Mouse (Mus musculus) brown adipose tissue, adult 24 weeks (tissue): ENCODE results near the gene Atoh7. TPM values are rescaled to one million over a fixed set of nuclear protein-coding genes. Genes with fewer than 3 reads are reported as not detected.

Source experiments
- H3K27ac ChIP-seq: fragments of 200-500 bp; replicated peaks from 2 replicates; pipeline ENCODE4 v1.5.1; 2012; ENCODE audit warnings: low read depth, mild to moderate bottlenecking, low read length
- H3K4me1 ChIP-seq: fragments of 200-500 bp; 2 replicates; pipeline ENCODE4 v1.6.1; 2012; ENCODE audit warnings: low read length, mixed read lengths; ENCODE audit not compliant: control insufficient read depth, insufficient read depth, insufficient read length
- H3K4me3 ChIP-seq: fragments of 200-500 bp; 2 replicates; pipeline ENCODE4 v1.5.1; 2012; ENCODE audit warnings: low read depth, mild to moderate bottlenecking, low read length, moderate library complexity; ENCODE audit not compliant: insufficient read depth
- polyA plus RNA-seq: library from polyadenylated mRNA; stranded (reverse); fragments of >200 nt; gene quantifications from 2 replicates; pipeline ENCODE4 v1.2.4, GENCODE M21; 2012; ENCODE audit not compliant: missing spikeins, insufficient read depth, insufficient read length

The Atoh7 gene
- polyA plus RNA-seq, 1 experiment = not detected

DNA sequence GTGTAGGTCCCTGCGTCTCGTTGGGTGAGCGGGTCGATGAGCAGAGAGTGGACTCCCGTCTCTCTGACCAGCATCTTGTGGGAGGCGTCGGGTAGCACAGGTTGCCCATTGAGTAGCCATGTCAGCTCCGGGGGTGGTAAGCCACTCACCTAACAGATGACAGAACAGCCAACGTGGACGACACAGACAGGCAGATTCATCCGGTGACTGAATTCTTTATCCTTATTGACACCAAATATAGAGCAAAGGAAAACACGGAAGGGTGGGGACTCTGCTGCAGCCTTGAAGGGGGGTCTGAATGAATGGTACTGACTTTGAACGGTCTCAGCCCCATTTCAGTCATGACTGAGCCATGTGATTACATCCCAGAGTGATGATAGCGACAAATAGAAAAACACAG, 22.5 kb downstream of the Atoh7 start:
- Histone ChIP-seq H3K27ac (no peak overlapping the region), H3K4me1 (no peaks in the 10 kb centered on the region), H3K4me3 (no peak overlapping the region)

DNA sequence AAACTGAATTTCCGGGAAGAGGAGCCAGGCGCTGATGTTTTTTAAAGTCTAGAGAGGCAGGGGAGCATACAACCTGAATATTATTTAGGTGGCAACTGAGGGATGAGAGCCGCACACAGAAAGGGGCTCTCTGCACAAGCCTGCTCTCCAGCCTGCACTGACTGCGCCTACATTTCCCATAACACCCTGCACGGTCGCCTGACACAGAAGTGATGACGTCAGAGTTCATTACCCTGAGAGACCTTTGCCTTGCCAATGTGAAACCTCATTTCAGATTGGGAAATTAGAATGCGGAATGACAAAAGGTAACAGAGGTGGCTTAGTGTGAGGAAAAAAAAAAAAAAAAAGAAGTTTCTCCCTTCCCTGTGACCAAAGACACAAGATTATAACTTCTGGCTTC, 23.1 kb downstream of the Atoh7 start:
- Histone ChIP-seq H3K4me3 (no peak overlapping the region), H3K4me1 (no peaks in the 10 kb centered on the region; the same call in 1 of the 2 replicates), H3K27ac (no peak overlapping the region)

GRCm38 (mm10) chr10:63123141-63123540, 23.7 kb downstream of the Atoh7 start:
- H3K4me1 ChIP-seq = no peaks in the 10 kb centered on the region; the same call in 1 of the 2 replicates
- no peak overlapping the region for H3K4me3 ChIP-seq
- no peak overlapping the region for H3K27ac ChIP-seq

DNA sequence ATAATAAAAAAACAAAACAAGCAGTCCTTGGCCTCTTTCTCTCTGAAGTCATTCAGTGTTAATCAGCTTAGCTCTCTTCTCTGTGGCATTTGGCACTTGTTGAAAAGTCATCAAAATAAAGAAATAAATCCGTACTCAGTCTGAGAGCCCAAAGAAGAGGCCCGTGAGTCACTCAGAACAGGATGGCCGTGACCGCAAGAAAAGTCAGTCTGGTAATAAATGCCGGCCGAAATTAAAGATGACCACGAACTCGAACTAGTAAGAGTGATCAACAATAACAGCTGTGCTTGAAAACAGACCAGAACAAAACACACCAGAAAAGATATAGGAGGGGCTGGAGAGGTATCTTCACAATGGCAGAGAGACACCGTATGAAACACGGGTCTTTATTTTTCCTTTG, 24.6 kb downstream of the Atoh7 start:
- no peak overlapping the region for H3K4me3 ChIP-seq

DNA sequence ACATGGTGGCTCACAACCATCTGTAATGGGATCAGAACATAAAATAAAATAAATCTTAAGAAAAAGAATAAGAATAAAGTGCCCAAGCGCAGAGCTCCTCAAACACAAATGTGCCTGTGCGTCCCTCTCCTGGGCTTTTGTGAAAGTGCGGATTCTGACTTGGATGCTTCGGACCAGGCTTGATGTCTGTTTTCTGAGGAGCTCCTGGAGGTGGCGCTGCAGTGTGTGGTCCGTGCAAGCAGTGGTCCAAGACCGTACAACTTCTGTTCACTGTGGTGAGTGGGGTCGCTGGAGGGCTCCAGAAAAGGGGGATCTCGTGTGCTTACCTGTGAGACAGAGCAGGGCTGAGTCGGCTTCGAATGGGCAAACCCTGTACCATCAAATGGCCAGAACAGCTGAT, 25.9 kb downstream of the Atoh7 start:
- H3K27ac ChIP-seq = no peak overlapping the region
- H3K4me3 ChIP-seq = no peak overlapping the region
- no peaks in the 10 kb centered on the region; the same call in 1 of the 2 replicates for H3K4me1 ChIP-seq

More for the DNA sequence above, 24.6 kb downstream of the Atoh7 start:
- H3K4me1 ChIP-seq = no peaks in the 10 kb centered on the region; the same call in 1 of the 2 replicates
- H3K27ac ChIP-seq = no peak overlapping the region

- Histone ChIP-seq H3K27ac (no peak overlapping the region), H3K4me1 (no peaks in the 10 kb centered on the region; the same call in 1 of the 2 replicates)
Observed at GRCm38 (mm10) chr10:63126116-63126515, 26.7 kb downstream of the Atoh7 start.

DNA sequence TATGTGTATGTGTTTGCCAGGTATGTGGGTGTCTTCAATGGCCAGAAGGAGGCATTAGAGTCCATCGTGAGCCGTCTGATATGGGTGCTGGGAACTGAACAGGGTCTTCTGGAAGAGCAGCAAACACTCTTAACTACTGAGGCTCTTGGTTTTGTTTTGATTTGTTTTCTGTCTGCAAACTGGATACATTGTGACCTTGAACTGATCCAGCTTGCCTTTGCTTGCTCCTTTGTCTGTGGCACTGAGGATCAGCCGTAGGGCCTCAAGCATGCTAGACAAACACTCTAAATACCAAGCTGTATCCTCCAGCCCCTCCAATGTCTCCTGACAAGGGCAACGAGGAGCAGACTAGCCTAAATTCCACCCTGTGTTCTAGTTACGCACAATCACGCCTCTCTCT, 27.7 kb downstream of the Atoh7 start:
- Histone ChIP-seq H3K4me3 (no peak overlapping the region), H3K27ac (no peak overlapping the region), H3K4me1 (no peaks in the 10 kb centered on the region; the same call in 1 of the 2 replicates)

More at GRCm38 (mm10) chr10:63126116-63126515, 26.7 kb downstream of the Atoh7 start:
- no peak overlapping the region for H3K4me3 ChIP-seq

GRCm38 (mm10) chr10:63128256-63128655, 28.8 kb downstream of the Atoh7 start:
- Histone ChIP-seq H3K4me1 (no peaks in the 10 kb centered on the region; the same call in 1 of the 2 replicates), H3K27ac (no peak overlapping the region), H3K4me3 (no peak overlapping the region)

- Histone ChIP-seq H3K27ac (no peak overlapping the region), H3K4me1 (no peaks in the 10 kb centered on the region; the same call in 1 of the 2 replicates), H3K4me3 (no peak overlapping the region)
Observed at GRCm38 (mm10) chr10:63130500-63130899, 31.0 kb downstream of the Atoh7 start.

GRCm38 (mm10) chr10:63132356-63132755, 32.9 kb downstream of the Atoh7 start:
- Histone ChIP-seq H3K27ac (no peak overlapping the region), H3K4me1 (no peaks in the 10 kb centered on the region; the same call in 1 of the 2 replicates)

GRCm38 (mm10) chr10:63133326-63133725, 33.9 kb downstream of the Atoh7 start:
- H3K4me1 ChIP-seq = no peaks in the 10 kb centered on the region
- H3K27ac ChIP-seq = no peak overlapping the region

More at GRCm38 (mm10) chr10:63132356-63132755, 32.9 kb downstream of the Atoh7 start:
- no peak overlapping the region for H3K4me3 ChIP-seq

GRCm38 (mm10) chr10:63135680-63136079, 36.2 kb downstream of the Atoh7 start:
- Histone ChIP-seq H3K4me1 (no peaks in the 10 kb centered on the region), H3K4me3 (no peak overlapping the region), H3K27ac (no peak overlapping the region)

More at GRCm38 (mm10) chr10:63133326-63133725, 33.9 kb downstream of the Atoh7 start:
- no peak overlapping the region for H3K4me3 ChIP-seq

DNA sequence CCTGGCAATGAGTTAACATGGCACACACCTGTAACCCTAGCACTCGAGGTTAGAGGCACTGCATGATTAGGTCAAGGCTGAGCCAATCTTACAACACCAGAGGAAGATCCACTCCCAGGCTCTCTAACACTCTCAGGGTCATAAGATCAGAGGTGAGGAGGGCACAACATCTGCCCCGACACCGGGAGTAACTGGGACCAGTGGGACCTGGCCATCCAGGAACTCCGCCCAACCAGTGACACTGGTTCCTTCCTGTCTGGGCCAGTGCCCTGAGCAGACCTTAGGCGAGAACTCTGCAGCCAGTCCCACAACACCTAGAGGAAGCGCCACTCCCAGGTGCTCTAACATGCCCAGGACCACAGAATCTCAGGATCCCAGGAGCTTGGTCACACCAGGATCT, 37.0 kb downstream of the Atoh7 start:
- no peak overlapping the region for H3K27ac ChIP-seq
- no peaks in the 10 kb centered on the region for H3K4me1 ChIP-seq
- no peak overlapping the region for H3K4me3 ChIP-seq

- H3K27ac ChIP-seq = no peak overlapping the region
- H3K4me3 ChIP-seq = no peak overlapping the region
- H3K4me1 ChIP-seq = no peaks in the 10 kb centered on the region
Observed at GRCm38 (mm10) chr10:63142660-63143059, 43.2 kb downstream of the Atoh7 start.
